Mouse (Mus musculus): ENCODE measurements at regions not wholly inside any gene's neighbourhood (a gene's known extent, or its start where the extent isn't known, plus 50 kb on each side); places are given as distances from the start of the nearest gene placed in this dataset.

DNA sequence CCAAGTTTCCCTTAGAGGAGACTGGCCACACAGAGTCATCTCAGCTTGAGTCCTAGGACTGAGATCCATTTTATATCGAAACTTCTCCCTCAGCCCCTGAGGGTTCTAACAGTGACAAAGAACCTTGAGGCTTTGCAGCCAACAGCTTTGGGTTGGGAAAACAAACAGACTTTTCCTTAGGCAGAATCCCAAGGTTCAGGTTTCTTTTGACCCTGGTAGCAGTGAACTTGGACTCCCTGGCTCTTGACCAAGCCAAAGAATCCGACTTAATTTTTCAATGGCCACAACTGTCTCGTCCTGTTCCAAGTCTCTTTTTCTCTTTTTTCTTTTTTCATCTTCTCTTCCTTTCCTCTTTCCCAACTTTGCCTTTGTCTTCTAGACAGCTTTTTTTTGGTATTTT is 60.9 kb upstream of the Serpine2 start:
- DNase-seq (ENCODE audit: low spot score) (no peak), ATAC-seq (replicated peaks; ENCODE audit: low FRiP score) (no peak)
- Histone ChIP-seq H3K36me3 (ENCODE audit: control insufficient read depth, insufficient read depth, low read length) (no peaks in the 10 kb centered on the region), H3K4me3 (ENCODE audit: low read depth, low read length) (no peak overlapping the region), H3K4me1 (replicated peaks; ENCODE audit: control insufficient read depth, insufficient read depth, low read length) (no peaks in the 10 kb centered on the region), H3K27me3 (ENCODE audit: control insufficient read depth, insufficient read depth, low read length) (no peaks in the 10 kb centered on the region), H3K9ac (ENCODE audit: low read length) (no peak overlapping the region), H3K27ac (ENCODE audit: low read depth, low read length) (no peak overlapping the region), H3K9me3 (ENCODE audit: control insufficient read depth, low read length) (no peaks in the 10 kb centered on the region), H3K4me2 (ENCODE audit: low read depth, low read length, severe bottlenecking) (no peak overlapping the region)
- 80% methylated on average over 3 of the region's 3 CpGs for WGBS

DNA sequence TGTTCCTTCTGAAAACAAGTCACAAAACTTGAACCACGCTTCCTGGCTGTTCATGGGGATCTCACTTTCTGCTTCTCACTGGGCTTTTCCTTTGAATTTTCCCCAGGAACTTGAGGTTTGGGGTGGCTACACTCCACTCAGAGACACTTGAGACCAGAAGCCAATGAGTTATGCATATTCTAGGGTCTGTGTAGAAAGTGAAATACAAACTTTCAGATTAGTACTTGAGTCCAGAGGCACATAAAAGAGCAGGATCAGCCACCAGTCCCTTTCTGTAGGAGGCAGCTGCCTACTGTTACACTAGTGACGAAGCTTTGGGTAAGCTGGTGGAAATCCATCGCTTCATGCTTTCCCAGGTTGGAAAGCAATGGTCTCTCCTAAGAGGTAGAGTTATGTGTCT is 60.4 kb upstream of the Serpine2 start:
- Histone ChIP-seq H3K9ac (ENCODE audit: low read length) (no peak overlapping the region), H3K4me1 (replicated peaks; ENCODE audit: control insufficient read depth, insufficient read depth, low read length) (no peaks in the 10 kb centered on the region), H3K27ac (ENCODE audit: low read depth, low read length) (no peak overlapping the region), H3K4me3 (ENCODE audit: low read depth, low read length) (no peak overlapping the region), H3K27me3 (ENCODE audit: control insufficient read depth, insufficient read depth, low read length) (no peaks in the 10 kb centered on the region), H3K36me3 (ENCODE audit: control insufficient read depth, insufficient read depth, low read length) (no peaks in the 10 kb centered on the region), H3K4me2 (ENCODE audit: low read depth, low read length, severe bottlenecking) (no peak overlapping the region), H3K9me3 (ENCODE audit: control insufficient read depth, low read length) (no peaks in the 10 kb centered on the region)
- DNase-seq (ENCODE audit: low spot score) = no peak
- 87% methylated on average over 3 of the region's 3 CpGs for WGBS
- ATAC-seq (replicated peaks; ENCODE audit: low FRiP score) = no peak

DNA sequence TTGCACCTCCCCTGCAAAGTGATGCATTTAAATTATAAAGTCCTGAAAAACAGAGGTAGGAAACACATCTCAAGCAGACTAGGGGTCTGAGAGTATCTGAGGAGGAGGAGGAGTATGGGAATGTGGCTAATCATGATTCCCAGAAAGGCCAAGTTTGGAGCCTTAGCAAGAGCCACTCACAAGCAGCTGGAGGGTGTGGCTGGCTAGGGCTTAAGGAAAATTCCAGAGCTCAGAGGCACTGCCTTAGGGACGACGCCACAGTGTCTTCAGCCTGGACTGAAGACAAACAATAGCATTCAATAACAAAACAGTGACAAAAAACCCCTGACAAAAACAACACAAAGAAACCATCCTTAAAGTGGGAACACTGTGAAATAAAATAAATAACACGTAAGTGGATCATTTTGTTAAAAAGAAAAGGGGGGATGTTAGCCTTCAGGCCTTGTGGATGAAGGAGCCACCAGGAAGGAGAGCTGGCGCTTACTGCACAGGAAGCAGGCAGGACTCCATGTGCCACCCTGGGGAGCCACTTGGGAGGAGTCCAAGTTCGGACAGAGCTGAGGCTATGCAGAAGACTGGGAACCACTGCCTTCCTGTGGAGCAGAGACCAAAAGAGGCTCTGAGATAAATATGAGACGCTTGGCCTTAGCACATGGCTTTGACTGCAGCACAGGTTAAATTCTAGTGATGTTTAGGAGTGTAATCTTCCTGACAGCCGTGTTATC is 56.6 kb upstream of the Serpine2 start:
- H3K27me3 ChIP-seq (ENCODE audit: control insufficient read depth, insufficient read depth, low read length) = no peaks in the 10 kb centered on the region
- 75% methylated on average over 7 of the region's 7 CpGs for WGBS

More for the DNA sequence above, 56.6 kb upstream of the Serpine2 start:
- ATAC-seq (replicated peaks; ENCODE audit: low FRiP score) (no peak), DNase-seq (ENCODE audit: low spot score) (no peak)
- Histone ChIP-seq H3K4me2 (ENCODE audit: low read depth, low read length, severe bottlenecking) (no peak overlapping the region), H3K36me3 (ENCODE audit: control insufficient read depth, insufficient read depth, low read length) (no peaks in the 10 kb centered on the region), H3K9me3 (ENCODE audit: control insufficient read depth, low read length) (no peaks in the 10 kb centered on the region), H3K9ac (ENCODE audit: low read length) (no peak overlapping the region), H3K4me3 (ENCODE audit: low read depth, low read length) (no peak overlapping the region), H3K4me1 (replicated peaks; ENCODE audit: control insufficient read depth, insufficient read depth, low read length) (no peaks in the 10 kb centered on the region), H3K27ac (ENCODE audit: low read depth, low read length) (no peak overlapping the region)

All from forebrain, embryonic 11.5 days (tissue).